Mouse (Mus musculus): ENCODE data around the gene D3Ertd254e. TPM values are rescaled to one million over a fixed set of nuclear protein-coding genes. Genes with fewer than 3 reads are reported as not detected.

The D3Ertd254e gene
- polyA plus RNA-seq, 1 experiment from 2014 or later = 4.8 TPM

DNA sequence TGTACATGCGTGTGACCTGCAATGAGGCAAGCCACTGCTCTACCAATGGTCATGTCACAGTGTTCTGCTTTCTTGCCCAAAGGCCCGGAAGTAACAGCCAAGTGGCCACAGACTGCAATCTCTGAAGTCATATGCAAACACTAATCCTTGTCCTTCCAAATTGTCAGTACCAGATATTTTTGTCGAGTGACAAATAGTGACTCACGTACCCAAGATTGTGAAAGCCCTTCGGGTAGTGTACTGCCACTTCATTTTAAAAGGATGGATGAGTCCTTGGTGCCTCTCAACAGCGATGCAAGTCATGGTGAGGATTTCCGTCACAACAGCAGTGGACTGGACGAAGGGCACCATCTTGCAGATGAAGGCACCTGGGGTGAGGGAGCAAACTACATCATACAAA lies 38.4 kb downstream of the D3Ertd254e start:
- H3K36me3 ChIP-seq (ENCODE audit: control insufficient read depth, insufficient read depth, low read length) = no peaks in the 10 kb centered on the region
- no peaks in the 10 kb centered on the region for H3K27me3 ChIP-seq (ENCODE audit: control insufficient read depth, insufficient read depth, low read length)
- no peak overlapping the region for H3K4me2 ChIP-seq (ENCODE audit: low read length)
- H3K27ac ChIP-seq (replicated peaks in 1 of 2; ENCODE audit: control insufficient read depth in 1 of 2, insufficient read depth in 1 of 2, low read depth in 2 of 2, low read length in 2 of 2) = no peak overlapping the region
- no peak for ATAC-seq (ENCODE audit: insufficient number of reproducible peaks, insufficient read depth, low FRiP score, low read depth)
- WGBS = 78% methylated on average over 8 of the region's 8 CpGs
- H3K9ac ChIP-seq (ENCODE audit: low read length) = no peak overlapping the region
- H3K4me1 ChIP-seq (ENCODE audit: control insufficient read depth in 2 of 2, insufficient read depth in 2 of 2, low read length in 2 of 2) = peaks cover 0 to 6% of the 10 kb centered on the region in 2 experiments; a peak in 1 of 4 replicates
- no peak overlapping the region for H3K4me3 ChIP-seq (ENCODE audit: control insufficient read depth in 1 of 2, insufficient read depth in 1 of 2, low read depth in 1 of 2, low read length in 2 of 2)
- H3K9me3 ChIP-seq (ENCODE audit: control insufficient read depth, low read length) = no peaks in the 10 kb centered on the region

DNA sequence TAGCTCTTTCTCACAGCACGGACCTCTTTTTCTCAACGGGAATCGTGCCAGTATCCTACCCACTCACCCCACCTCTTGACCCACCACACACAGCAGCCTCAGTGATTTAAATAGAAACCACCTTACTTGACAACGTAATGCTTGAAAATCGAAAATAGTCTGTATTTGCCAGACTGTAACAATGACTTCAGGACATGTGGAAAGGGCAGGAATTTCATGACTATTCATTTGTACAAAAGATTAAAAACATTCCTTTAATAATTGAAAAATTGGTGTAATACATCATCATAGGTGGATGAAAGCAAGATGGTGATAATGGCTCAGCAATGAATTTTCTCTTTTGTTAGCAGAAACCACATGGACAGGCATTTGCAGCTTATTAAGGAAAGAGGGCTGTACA lies 50.3 kb downstream of the D3Ertd254e start:
- no peaks in the 10 kb centered on the region for H3K27me3 ChIP-seq (ENCODE audit: control insufficient read depth, insufficient read depth, low read length)
- no peaks in the 10 kb centered on the region for H3K9me3 ChIP-seq (ENCODE audit: control insufficient read depth, low read length)
- no peak overlapping the region for H3K9ac ChIP-seq (ENCODE audit: low read length)
- no peak overlapping the region for H3K27ac ChIP-seq (replicated peaks in 1 of 2; ENCODE audit: control insufficient read depth in 1 of 2, insufficient read depth in 1 of 2, low read depth in 2 of 2, low read length in 2 of 2)
- no peak overlapping the region for H3K4me3 ChIP-seq (ENCODE audit: control insufficient read depth in 1 of 2, insufficient read depth in 1 of 2, low read depth in 1 of 2, low read length in 2 of 2)
- ATAC-seq (ENCODE audit: insufficient number of reproducible peaks, insufficient read depth, low FRiP score, low read depth) = no peak
- H3K4me1 ChIP-seq (ENCODE audit: control insufficient read depth in 2 of 2, insufficient read depth in 2 of 2, low read length in 2 of 2) = no peaks in the 10 kb centered on the region
- 60% methylated on average over 5 of the region's 5 CpGs for WGBS
- no peak overlapping the region for H3K4me2 ChIP-seq (ENCODE audit: low read length)
- H3K36me3 ChIP-seq (ENCODE audit: control insufficient read depth, insufficient read depth, low read length) = no peaks in the 10 kb centered on the region

GRCm38 (mm10) chr3:36202932-36203331 lies 52.1 kb downstream of the D3Ertd254e start:
- Histone ChIP-seq H3K9me3 (ENCODE audit: control insufficient read depth, low read length) (no peaks in the 10 kb centered on the region), H3K27me3 (ENCODE audit: control insufficient read depth, insufficient read depth, low read length) (no peaks in the 10 kb centered on the region), H3K4me3 (ENCODE audit: control insufficient read depth in 1 of 2, insufficient read depth in 1 of 2, low read depth in 1 of 2, low read length in 2 of 2) (no peak overlapping the region), H3K4me2 (ENCODE audit: low read length) (no peak overlapping the region), H3K4me1 (ENCODE audit: control insufficient read depth in 2 of 2, insufficient read depth in 2 of 2, low read length in 2 of 2) (no peaks in the 10 kb centered on the region), H3K27ac (replicated peaks in 1 of 2; ENCODE audit: control insufficient read depth in 1 of 2, insufficient read depth in 1 of 2, low read depth in 2 of 2, low read length in 2 of 2) (no peak overlapping the region), H3K9ac (ENCODE audit: low read length) (no peak overlapping the region), H3K36me3 (ENCODE audit: control insufficient read depth, insufficient read depth, low read length) (no peaks in the 10 kb centered on the region)
- no peak for ATAC-seq (ENCODE audit: insufficient number of reproducible peaks, insufficient read depth, low FRiP score, low read depth)
- 60% methylated on average over 7 of the region's 7 CpGs for WGBS

DNA sequence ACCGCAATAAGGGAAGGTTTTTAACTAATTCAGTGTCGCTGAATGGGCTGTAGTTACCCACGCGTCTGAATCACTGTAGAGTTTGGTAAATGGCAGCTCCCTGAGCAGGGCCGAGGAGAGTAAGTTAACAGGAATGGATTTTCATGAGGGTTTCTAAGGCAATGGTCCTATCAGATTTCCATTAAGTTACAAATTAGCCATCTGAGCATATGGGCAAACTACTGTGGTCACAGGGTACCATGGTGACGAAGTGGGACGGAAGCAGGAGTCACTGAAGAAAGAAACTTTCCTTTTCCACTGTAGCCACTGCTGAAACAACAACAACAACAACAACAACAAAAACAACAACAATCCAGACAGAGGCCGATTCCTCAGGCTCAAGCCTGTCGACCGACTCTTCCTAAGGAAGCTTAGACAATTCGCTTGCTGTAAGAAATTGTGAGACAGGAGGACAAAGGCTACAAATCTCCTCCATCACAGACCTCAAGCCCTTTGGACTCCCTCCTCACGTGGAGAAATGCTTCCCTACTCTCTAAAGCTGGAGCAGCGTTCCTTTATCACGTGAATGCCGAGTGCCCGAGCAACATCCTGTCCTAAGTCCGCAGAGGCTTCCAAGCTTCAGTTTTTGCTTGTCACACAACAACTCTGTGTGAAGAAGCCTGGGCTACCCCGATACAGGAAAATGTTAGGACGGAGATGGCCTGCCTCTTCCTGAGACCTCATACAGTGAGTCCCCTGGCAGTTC lies 56.9 kb downstream of the D3Ertd254e start:
- H3K27me3 ChIP-seq (ENCODE audit: control insufficient read depth, insufficient read depth, low read length) = no peaks in the 10 kb centered on the region
- no peaks in the 10 kb centered on the region for H3K36me3 ChIP-seq (ENCODE audit: control insufficient read depth, insufficient read depth, low read length)

GRCm38 (mm10) chr3:36209776-36210555 lies 59.1 kb downstream of the D3Ertd254e start:
- no peak overlapping the region for H3K4me2 ChIP-seq (ENCODE audit: low read length)
- H3K9ac ChIP-seq (ENCODE audit: low read length) = no peak overlapping the region
- 60% methylated on average over 11 of the region's 11 CpGs for WGBS
- no peaks in the 10 kb centered on the region for H3K4me1 ChIP-seq (ENCODE audit: control insufficient read depth in 2 of 2, insufficient read depth in 2 of 2, low read length in 2 of 2)
- no peaks in the 10 kb centered on the region for H3K9me3 ChIP-seq (ENCODE audit: control insufficient read depth, low read length)
- no peak for ATAC-seq (ENCODE audit: insufficient number of reproducible peaks, insufficient read depth, low FRiP score, low read depth)
- no peaks in the 10 kb centered on the region for H3K27me3 ChIP-seq (ENCODE audit: control insufficient read depth, insufficient read depth, low read length)
- H3K36me3 ChIP-seq (ENCODE audit: control insufficient read depth, insufficient read depth, low read length) = no peaks in the 10 kb centered on the region
- no peak overlapping the region for H3K27ac ChIP-seq (replicated peaks in 1 of 2; ENCODE audit: control insufficient read depth in 1 of 2, insufficient read depth in 1 of 2, low read depth in 2 of 2, low read length in 2 of 2)
- H3K4me3 ChIP-seq (ENCODE audit: control insufficient read depth in 1 of 2, insufficient read depth in 1 of 2, low read depth in 1 of 2, low read length in 2 of 2) = no peak overlapping the region

More for the DNA sequence above, 56.9 kb downstream of the D3Ertd254e start:
- no peak for ATAC-seq (ENCODE audit: insufficient number of reproducible peaks, insufficient read depth, low FRiP score, low read depth)
- no peak overlapping the region for H3K9ac ChIP-seq (ENCODE audit: low read length)
- WGBS = 69% methylated on average over 19 of the region's 19 CpGs
- no peak overlapping the region for H3K4me3 ChIP-seq (ENCODE audit: control insufficient read depth in 1 of 2, insufficient read depth in 1 of 2, low read depth in 1 of 2, low read length in 2 of 2)
- H3K9me3 ChIP-seq (ENCODE audit: control insufficient read depth, low read length) = no peaks in the 10 kb centered on the region
- no peak overlapping the region for H3K4me2 ChIP-seq (ENCODE audit: low read length)
- no peaks in the 10 kb centered on the region for H3K4me1 ChIP-seq (ENCODE audit: control insufficient read depth in 2 of 2, insufficient read depth in 2 of 2, low read length in 2 of 2)
- H3K27ac ChIP-seq (replicated peaks in 1 of 2; ENCODE audit: control insufficient read depth in 1 of 2, insufficient read depth in 1 of 2, low read depth in 2 of 2, low read length in 2 of 2) = no peak overlapping the region

DNA sequence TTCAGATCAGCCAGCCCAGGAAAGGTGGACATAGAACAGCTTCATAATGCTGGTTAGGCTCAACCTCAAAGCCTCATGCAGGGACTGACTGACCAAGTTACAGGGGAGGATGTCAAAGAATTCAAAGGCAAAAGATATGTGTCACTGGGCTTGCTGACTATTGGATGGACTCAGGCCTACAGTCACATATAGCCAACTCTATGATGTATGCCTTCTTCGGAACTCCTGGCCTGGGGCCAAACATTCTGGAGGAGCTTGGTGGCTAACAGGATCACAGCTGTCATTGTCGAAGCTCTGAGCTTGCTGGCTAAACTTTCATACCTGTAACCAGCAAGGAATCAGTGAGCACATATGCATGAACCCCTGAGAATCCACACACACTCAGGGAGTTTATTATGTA lies 60.1 kb downstream of the D3Ertd254e start:
- WGBS = 24% methylated on average over 2 of the region's 2 CpGs
- Histone ChIP-seq H3K9ac (ENCODE audit: low read length) (no peak overlapping the region), H3K4me1 (ENCODE audit: control insufficient read depth in 2 of 2, insufficient read depth in 2 of 2, low read length in 2 of 2) (no peaks in the 10 kb centered on the region), H3K36me3 (ENCODE audit: control insufficient read depth, insufficient read depth, low read length) (no peaks in the 10 kb centered on the region), H3K4me3 (ENCODE audit: control insufficient read depth in 1 of 2, insufficient read depth in 1 of 2, low read depth in 1 of 2, low read length in 2 of 2) (no peak overlapping the region), H3K27me3 (ENCODE audit: control insufficient read depth, insufficient read depth, low read length) (no peaks in the 10 kb centered on the region), H3K9me3 (ENCODE audit: control insufficient read depth, low read length) (no peaks in the 10 kb centered on the region), H3K4me2 (ENCODE audit: low read length) (no peak overlapping the region), H3K27ac (replicated peaks in 1 of 2; ENCODE audit: control insufficient read depth in 1 of 2, insufficient read depth in 1 of 2, low read depth in 2 of 2, low read length in 2 of 2) (no peak overlapping the region)
- no peak for ATAC-seq (ENCODE audit: insufficient number of reproducible peaks, insufficient read depth, low FRiP score, low read depth)

- no peaks in the 10 kb centered on the region for H3K9me3 ChIP-seq (ENCODE audit: control insufficient read depth, low read length)
- no peak overlapping the region for H3K27ac ChIP-seq (replicated peaks in 1 of 2; ENCODE audit: control insufficient read depth in 1 of 2, insufficient read depth in 1 of 2, low read depth in 2 of 2, low read length in 2 of 2)
- WGBS = 65% methylated on average over 4 of the region's 4 CpGs
- no peaks in the 10 kb centered on the region for H3K4me1 ChIP-seq (ENCODE audit: control insufficient read depth in 2 of 2, insufficient read depth in 2 of 2, low read length in 2 of 2)
- no peak overlapping the region for H3K4me3 ChIP-seq (ENCODE audit: control insufficient read depth in 1 of 2, insufficient read depth in 1 of 2, low read depth in 1 of 2, low read length in 2 of 2)
- H3K9ac ChIP-seq (ENCODE audit: low read length) = no peak overlapping the region
- H3K27me3 ChIP-seq (ENCODE audit: control insufficient read depth, insufficient read depth, low read length) = no peaks in the 10 kb centered on the region
- no peak overlapping the region for H3K4me2 ChIP-seq (ENCODE audit: low read length)
- no peak for ATAC-seq (ENCODE audit: insufficient number of reproducible peaks, insufficient read depth, low FRiP score, low read depth)
- H3K36me3 ChIP-seq (ENCODE audit: control insufficient read depth, insufficient read depth, low read length) = no peaks in the 10 kb centered on the region
Observed at GRCm38 (mm10) chr3:36212758-36213157, 61.9 kb downstream of the D3Ertd254e start.
